ENCODE assay signal across 8 mouse cellular contexts in the genomic region with DNA sequence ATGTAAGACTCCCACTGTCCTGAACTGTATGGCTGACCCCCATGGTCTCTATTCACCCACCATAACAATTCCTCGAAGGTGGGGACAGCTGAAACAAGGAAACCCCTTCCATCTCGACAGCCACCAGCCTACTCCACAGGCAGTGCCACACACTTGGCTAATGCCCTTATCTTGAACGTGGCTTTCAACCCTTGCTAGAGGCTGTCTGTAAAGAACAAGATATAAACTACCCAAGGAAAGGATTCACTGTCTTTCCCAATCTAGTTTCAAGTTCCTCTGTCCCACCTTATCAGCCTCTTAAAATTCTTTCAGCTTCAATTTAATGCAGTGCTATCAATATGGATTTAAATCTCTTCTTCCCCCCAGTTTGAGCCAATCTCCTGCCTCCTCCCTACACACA. TPM values are rescaled to one million over a fixed set of nuclear protein-coding genes. Genes with fewer than 3 reads are reported as not detected.
DNase-seq lines count a peak whose midpoint lies in the region; ATAC-seq and TF ChIP-seq lines count a peak whose summit lies in the region.

No protein-coding gene starts in this region.

- no peaks in the 10 kb centered on the region for H3K9me3 ChIP-seq in kidney, embryonic 14.5 days (ENCODE audit: control insufficient read depth, low read length)
- no peaks in the 10 kb centered on the region for H3K9me3 ChIP-seq in embryonic facial prominence, embryonic 11.5 days (replicated peaks; ENCODE audit: control insufficient read depth, low read length)
- no peaks in the 10 kb centered on the region for H3K9me3 ChIP-seq in intestine, embryonic 14.5 days (ENCODE audit: control insufficient read depth, low read length)
- no peaks in the 10 kb centered on the region for H3K9me3 ChIP-seq in midbrain, postnatal 0 days (ENCODE audit: low read length)

- no peaks in the 10 kb centered on the region; the same call in 1 of the 2 replicates for H3K27me3 ChIP-seq in kidney, embryonic 14.5 days (ENCODE audit: control insufficient read depth, insufficient read depth, low read length)
- H3K27me3 ChIP-seq in embryonic facial prominence, embryonic 11.5 days (ENCODE audit: control insufficient read depth, insufficient read depth, low read length), result no peaks in the 10 kb centered on the region
- H3K27me3 ChIP-seq in intestine, embryonic 14.5 days (replicated peaks; ENCODE audit: control insufficient read depth, insufficient read depth, low read length), result no peaks in the 10 kb centered on the region
- no peaks in the 10 kb centered on the region for H3K27me3 ChIP-seq in midbrain, postnatal 0 days (ENCODE audit: insufficient read depth, low read length)

- TF ChIP-seq CTCF in midbrain, postnatal 0 days (IDR thresholded peaks at IDR 0.05), result no peak

- H3K4me1 ChIP-seq in kidney, embryonic 14.5 days (ENCODE audit: control insufficient read depth, insufficient read depth, low read length), result peaks cover 16% of the 10 kb centered on the region
- H3K4me1 ChIP-seq in embryonic facial prominence, embryonic 11.5 days (ENCODE audit: control insufficient read depth, insufficient read depth, low read length), result no peaks in the 10 kb centered on the region; the same call in 1 of the 2 replicates
- H3K4me1 ChIP-seq in intestine, embryonic 14.5 days (replicated peaks; ENCODE audit: control insufficient read depth, insufficient read depth, low read length), result peaks cover 10% of the 10 kb centered on the region
- peaks cover 5% of the 10 kb centered on the region; the same call in 1 of the 2 replicates for H3K4me1 ChIP-seq in midbrain, postnatal 0 days (ENCODE audit: insufficient read depth, low read length)

- H3K4me2 ChIP-seq in kidney, embryonic 14.5 days (replicated peaks; ENCODE audit: low read depth, low read length), result peak overlapping the region; percentile 89
- peak overlapping the region; percentile 49; the same call in 1 of the 2 replicates for H3K4me2 ChIP-seq in embryonic facial prominence, embryonic 11.5 days (ENCODE audit: low read depth, low read length)
- peak overlapping the region; percentile 95 for H3K4me2 ChIP-seq in intestine, embryonic 14.5 days (ENCODE audit: low read length)
- H3K4me2 ChIP-seq in midbrain, postnatal 0 days (ENCODE audit: low read depth, low read length, poor library complexity, severe bottlenecking), result peak overlapping the region; percentile 96

- H3K36me3 ChIP-seq in kidney, embryonic 14.5 days (ENCODE audit: control insufficient read depth, insufficient read depth, low read length), result peaks cover 6% of the 10 kb centered on the region
- H3K36me3 ChIP-seq in embryonic facial prominence, embryonic 11.5 days (replicated peaks; ENCODE audit: control insufficient read depth, insufficient read depth, low read depth, low read length), result no peaks in the 10 kb centered on the region
- H3K36me3 ChIP-seq in intestine, embryonic 14.5 days (ENCODE audit: control insufficient read depth, insufficient read depth, low read length), result no peaks in the 10 kb centered on the region
- 0 out of 2 replicates have a peak, but pooled peaks cover 7% of the 10 kb centered on the region for H3K36me3 ChIP-seq in midbrain, postnatal 0 days (ENCODE audit: insufficient read depth, low read length)

- WGBS in kidney, embryonic 14.5 days, result 42% methylated on average over 3 of the region's 3 CpGs
- 49% methylated on average over 3 of the region's 3 CpGs for WGBS in embryonic facial prominence, embryonic 11.5 days
- whole genome bisulfite sequencing in intestine, embryonic 14.5 days, result 37% methylated on average over 3 of the region's 3 CpGs
- 48% methylated on average over 3 of the region's 3 CpGs for WGBS in midbrain, postnatal 0 days

- H3K9ac ChIP-seq in kidney, embryonic 14.5 days (ENCODE audit: low read depth, low read length), result peak overlapping the region; percentile 60; the same call in 1 of the 2 replicates
- peak overlapping the region; percentile 37; the same call in 1 of the 2 replicates for H3K9ac ChIP-seq in embryonic facial prominence, embryonic 11.5 days (replicated peaks; ENCODE audit: low read length)
- peak overlapping the region; percentile 55 for H3K9ac ChIP-seq in intestine, embryonic 14.5 days (ENCODE audit: low read length)
- peak overlapping the region; percentile 37; the same call in 1 of the 2 replicates for H3K9ac ChIP-seq in midbrain, postnatal 0 days (replicated peaks; ENCODE audit: low read length, poor library complexity, severe bottlenecking)

- H3K4me3 ChIP-seq in kidney, embryonic 14.5 days (ENCODE audit: low read length), result peak overlapping the region; percentile 65
- peak overlapping the region; percentile 44 for H3K4me3 ChIP-seq in embryonic facial prominence, embryonic 11.5 days (ENCODE audit: low read depth, low read length)
- peak overlapping the region; percentile 86 for H3K4me3 ChIP-seq in intestine, embryonic 14.5 days (ENCODE audit: low read depth, low read length)
- peak overlapping the region; percentile 63 for H3K4me3 ChIP-seq in midbrain, postnatal 0 days (ENCODE audit: low read depth, low read length)

- H3K27ac ChIP-seq in kidney, embryonic 14.5 days (ENCODE audit: low read depth, low read length), result no peak overlapping the region
- H3K27ac ChIP-seq in embryonic facial prominence, embryonic 11.5 days (replicated peaks; ENCODE audit: low read depth, low read length), result no peak overlapping the region
- no peak overlapping the region for H3K27ac ChIP-seq in intestine, embryonic 14.5 days (ENCODE audit: low read depth)
- peak overlapping the region; percentile 44; the same call in 1 of the 2 replicates for H3K27ac ChIP-seq in midbrain, postnatal 0 days (ENCODE audit: low read depth, low read length)

- ATAC-seq in kidney, embryonic 14.5 days (ENCODE audit: low FRiP score, low TSS enrichment), result no peak
- ATAC-seq in embryonic facial prominence, embryonic 11.5 days (replicated peaks; ENCODE audit: insufficient number of reproducible peaks, low FRiP score, low TSS enrichment, low read depth), result no peak
- ATAC-seq in intestine, embryonic 14.5 days (replicated peaks; ENCODE audit: low FRiP score, low TSS enrichment, low read depth), result no peak
- ATAC-seq in midbrain, postnatal 0 days (ENCODE audit: low FRiP score), result no peak

- DNase-seq in kidney, postnatal 36 days, result no peak
- DNase-seq in embryonic facial prominence, embryonic 11.5 days (ENCODE audit: low spot score), result no peak
- no peak for DNase-seq in intestine, embryonic 14.5 days (ENCODE audit: low spot score)
- DNase-seq in midbrain, postnatal 0 days (ENCODE audit: low spot score), result no peak
- no peak for DNase-seq in adrenal gland, postnatal 25 days
- no peak for DNase-seq in thymus, postnatal 14 days
- no peak for DNase-seq in left cerebral cortex, adult 8-10 months (ENCODE audit: low spot score in 2 of 2)

RNA-seq across cellular contexts. Expression of gene Grn, which starts 0.6 kb away (rescaled TPM):
- polyA plus RNA-seq in kidney, embryonic 14.5 days (2014; fragmentation: Nextera tagmentation; extraction: Ambion mirVana), result 81.0 and 103 TPM in 2 replicates
- polyA plus RNA-seq in embryonic facial prominence, embryonic 11.5 days (2014; fragmentation: Nextera tagmentation; extraction: Ambion mirVana), result 38.8 and 52.0 TPM in 2 replicates
- polyA plus RNA-seq in intestine, embryonic 14.5 days (2014; fragmentation: Nextera tagmentation; extraction: Ambion mirVana), result 115 and 116 TPM in 2 replicates
- 74.2 and 78.0 TPM in 2 replicates for total RNA-seq in midbrain, postnatal 0 days (2014; rRNA removed)
- polyA plus RNA-seq in midbrain, postnatal 0 days (2015; fragmentation: Nextera tagmentation; extraction: Ambion mirVana), result 90.4 and 91.7 TPM in 2 replicates
- 198 and 230 TPM in 2 replicates for total RNA-seq in adrenal gland, postnatal 25 days (2021)
- 100 to 1,000 TPM in 2 of 4 experiments, 10 to 100 TPM in 2; 51.6 to 142 (median 80.2) TPM for total RNA-seq in left cerebral cortex, adult 8-10 months (2022)

RNA-seq across cellular contexts. Expression of gene Fam171a2, which starts 17.9 kb away (rescaled TPM):
- 12.3 and 14.7 TPM in 2 replicates for polyA plus RNA-seq in kidney, embryonic 14.5 days (2014; fragmentation: Nextera tagmentation; extraction: Ambion mirVana)
- 8.6 and 8.8 TPM in 2 replicates for polyA plus RNA-seq in embryonic facial prominence, embryonic 11.5 days (2014; fragmentation: Nextera tagmentation; extraction: Ambion mirVana)
- polyA plus RNA-seq in intestine, embryonic 14.5 days (2014; fragmentation: Nextera tagmentation; extraction: Ambion mirVana), result 4.5 and 4.7 TPM in 2 replicates
- 584 and 605 TPM in 2 replicates for total RNA-seq in midbrain, postnatal 0 days (2014; rRNA removed)
- 22.5 and 25.4 TPM in 2 replicates for polyA plus RNA-seq in midbrain, postnatal 0 days (2015; fragmentation: Nextera tagmentation; extraction: Ambion mirVana)
- 4.3 and 8.7 TPM in 2 replicates for total RNA-seq in adrenal gland, postnatal 25 days (2021)
- total RNA-seq in left cerebral cortex, adult 8-10 months (2022), result 100 to 1,000 TPM in 2 of 4 experiments, 10 to 100 TPM in 2; 88.3 to 104 (median 96.8) TPM

RNA-seq across cellular contexts. Expression of gene Slc25a39, which starts 21.8 kb away (rescaled TPM):
- 224 and 274 TPM in 2 replicates for polyA plus RNA-seq in kidney, embryonic 14.5 days (2014; fragmentation: Nextera tagmentation; extraction: Ambion mirVana)
- polyA plus RNA-seq in embryonic facial prominence, embryonic 11.5 days (2014; fragmentation: Nextera tagmentation; extraction: Ambion mirVana), result 168 and 185 TPM in 2 replicates
- polyA plus RNA-seq in intestine, embryonic 14.5 days (2014; fragmentation: Nextera tagmentation; extraction: Ambion mirVana), result 281 and 296 TPM in 2 replicates
- total RNA-seq in midbrain, postnatal 0 days (2014; rRNA removed), result 139 and 176 TPM in 2 replicates
- polyA plus RNA-seq in midbrain, postnatal 0 days (2015; fragmentation: Nextera tagmentation; extraction: Ambion mirVana), result 132 and 148 TPM in 2 replicates
- 439 and 629 TPM in 2 replicates for total RNA-seq in adrenal gland, postnatal 25 days (2021)
- total RNA-seq in left cerebral cortex, adult 8-10 months (2022), result 10 to 100 TPM; 64.1 to 75.4 (median 68.9) TPM

RNA-seq across cellular contexts. Expression of gene Rundc3a, which starts 36.3 kb away (rescaled TPM):
- polyA plus RNA-seq in kidney, embryonic 14.5 days (2014; fragmentation: Nextera tagmentation; extraction: Ambion mirVana), result 1.7 and 1.9 TPM in 2 replicates
- 11.8 and 12.1 TPM in 2 replicates for polyA plus RNA-seq in embryonic facial prominence, embryonic 11.5 days (2014; fragmentation: Nextera tagmentation; extraction: Ambion mirVana)
- 7.6 and 10.0 TPM in 2 replicates for polyA plus RNA-seq in intestine, embryonic 14.5 days (2014; fragmentation: Nextera tagmentation; extraction: Ambion mirVana)
- 379 and 397 TPM in 2 replicates for total RNA-seq in midbrain, postnatal 0 days (2014; rRNA removed)
- 127 and 133 TPM in 2 replicates for polyA plus RNA-seq in midbrain, postnatal 0 days (2015; fragmentation: Nextera tagmentation; extraction: Ambion mirVana)
- 24.4 and 39.7 TPM in 2 replicates for total RNA-seq in adrenal gland, postnatal 25 days (2021)
- 100 to 1,000 TPM; 433 to 468 (median 439) TPM for total RNA-seq in left cerebral cortex, adult 8-10 months (2022)

RNA-seq across cellular contexts. Expression of gene Itga2b, which starts 40.4 kb away (rescaled TPM):
- 5.8 and 6.4 TPM in 2 replicates for polyA plus RNA-seq in kidney, embryonic 14.5 days (2014; fragmentation: Nextera tagmentation; extraction: Ambion mirVana)
- polyA plus RNA-seq in embryonic facial prominence, embryonic 11.5 days (2014; fragmentation: Nextera tagmentation; extraction: Ambion mirVana), result 4.4 and 4.5 TPM in 2 replicates
- polyA plus RNA-seq in intestine, embryonic 14.5 days (2014; fragmentation: Nextera tagmentation; extraction: Ambion mirVana), result 4.9 and 6.4 TPM in 2 replicates
- 2.6 and 4.7 TPM in 2 replicates for total RNA-seq in midbrain, postnatal 0 days (2014; rRNA removed)
- 15.4 and 15.5 TPM in 2 replicates for polyA plus RNA-seq in midbrain, postnatal 0 days (2015; fragmentation: Nextera tagmentation; extraction: Ambion mirVana)
- 2.2 and 4.7 TPM in 2 replicates for total RNA-seq in adrenal gland, postnatal 25 days (2021)
- total RNA-seq in left cerebral cortex, adult 8-10 months (2022), result 1 to 10 TPM; 2.2 to 7.8 (median 3.2) TPM
